Mouse (Mus musculus) MEL (cell line): ENCODE measurements around the gene Stag1. TPM values are rescaled to one million over a fixed set of nuclear protein-coding genes. Genes with fewer than 3 reads are reported as not detected.

Experiments used
- DNase-seq: peaks from one replicate; pipeline ENCODE4 v3.0.0; 2011; ENCODE audit warnings: low read depth, low spot score
- H3K27ac ChIP-seq: 2 replicates; pipeline ENCODE4 v1.5.1; 2012; ENCODE audit warnings: low read depth, mild to moderate bottlenecking, control low read depth, low read length, moderate library complexity; ENCODE audit not compliant: control insufficient read depth
- H3K27me3 ChIP-seq, 2 experiments: fragments of 150-350 bp in 1 of 2; sonication (generic) in 1 of 2; 2 replicates each; pipeline ENCODE4 v1.6.1; 2012; ENCODE audit warnings: low read length in 2 of 2, mild to moderate bottlenecking in 2 of 2, improper control_type of control experiment in 1 of 2, moderate library complexity in 1 of 2; ENCODE audit not compliant: insufficient read depth in 2 of 2, control insufficient read depth in 1 of 2
- H3K36me3 ChIP-seq, 2 experiments: 2 replicates each; pipeline ENCODE4 v1.6.1; 2012 to 2014; ENCODE audit warnings: low read length in 2 of 2, improper control_type of control experiment in 1 of 2, inconsistent platforms in 1 of 2, mild to moderate bottlenecking in 1 of 2; ENCODE audit not compliant: insufficient read depth in 2 of 2, control insufficient read depth in 1 of 2
- H3K4me1 ChIP-seq, 2 experiments: fragments of 150-350 bp in 1 of 2; sonication (generic) in 1 of 2; 2 replicates each; pipeline ENCODE4 v1.6.1; 2012; ENCODE audit warnings: low read length in 2 of 2, improper control_type of control experiment in 1 of 2, mild to moderate bottlenecking in 1 of 2; ENCODE audit not compliant: insufficient read depth in 2 of 2, control insufficient read depth in 1 of 2
- H3K4me3 ChIP-seq, 2 experiments: fragments of 150-350 bp in 1 of 2; sonication (generic) in 1 of 2; 2 replicates each; pipeline ENCODE4 v1.5.1; 2012; ENCODE audit warnings: low read depth in 2 of 2, low read length in 2 of 2, mild to moderate bottlenecking in 2 of 2, moderate library complexity in 2 of 2, control low read depth in 1 of 2, improper control_type of control experiment in 1 of 2; ENCODE audit not compliant: control insufficient read depth in 1 of 2, insufficient read depth in 1 of 2
- H3K79me2 ChIP-seq: 2 replicates; pipeline ENCODE4 v1.6.1; 2012; ENCODE audit warnings: mild to moderate bottlenecking, low read length, moderate library complexity; ENCODE audit not compliant: control insufficient read depth, poor library complexity, insufficient read depth
- H3K9ac ChIP-seq: 2 replicates; pipeline ENCODE4 v1.6.1; 2012; ENCODE audit warnings: low read depth, mild to moderate bottlenecking, control low read depth, low read length, moderate library complexity; ENCODE audit not compliant: control insufficient read depth, poor library complexity, severe bottlenecking
- H3K9me3 ChIP-seq: fragments of 150-350 bp; sonication (generic); replicated peaks from 2 replicates; pipeline ENCODE4 v1.6.1; 2012; ENCODE audit warnings: mild to moderate bottlenecking, low read length, improper control_type of control experiment, moderate library complexity; ENCODE audit not compliant: insufficient read depth
- CHD2 ChIP-seq: IDR thresholded peaks from 2 replicates; pipeline ENCODE4 v1.6.1; 2011; ENCODE audit warnings: low read length, improper control_type of control experiment
- E2F4 ChIP-seq: IDR thresholded peaks from 2 replicates; pipeline ENCODE4 v1.6.1; 2011; ENCODE audit warnings: low read depth, low read length, improper control_type of control experiment, borderline replicate concordance
- ELF1 ChIP-seq: IDR thresholded peaks from 2 replicates; pipeline ENCODE4 v1.6.1; 2014; ENCODE audit warnings: low read depth, mild to moderate bottlenecking, inconsistent platforms, low read length, improper control_type of control experiment, moderate library complexity
- EP300 ChIP-seq, 2 experiments: IDR thresholded peaks; 2 replicates each; pipeline ENCODE4 v1.6.1; 2011; ENCODE audit warnings: improper control_type of control experiment in 2 of 2, low read length in 2 of 2, low read depth in 1 of 2, mild to moderate bottlenecking in 1 of 2
- ETS1 ChIP-seq: IDR thresholded peaks from 2 replicates; pipeline ENCODE4 v1.6.1; 2012; ENCODE audit warnings: low read depth, mild to moderate bottlenecking, inconsistent platforms, low read length, improper control_type of control experiment, moderate library complexity
- GATA1 ChIP-seq: IDR thresholded peaks from 2 replicates; pipeline ENCODE4 v1.6.1; 2011; ENCODE audit warnings: low read depth, low read length, improper control_type of control experiment
- HCFC1 ChIP-seq: IDR thresholded peaks from 2 replicates; pipeline ENCODE4 v1.6.1; 2012; ENCODE audit warnings: low read depth, mild to moderate bottlenecking, inconsistent platforms, low read length, improper control_type of control experiment, moderate library complexity
- JUND ChIP-seq: IDR thresholded peaks from 2 replicates; pipeline ENCODE4 v1.6.1; 2011; ENCODE audit warnings: low read depth, mild to moderate bottlenecking, improper control_type of control experiment, low read length
- MAFK ChIP-seq: IDR thresholded peaks from 2 replicates; pipeline ENCODE4 v1.6.1; 2011; ENCODE audit warnings: low read depth, mild to moderate bottlenecking, low read length, improper control_type of control experiment, borderline replicate concordance
- MEF2A ChIP-seq: IDR thresholded peaks from 2 replicates; pipeline ENCODE4 v1.6.1; 2014; ENCODE audit warnings: low read depth, mild to moderate bottlenecking, inconsistent platforms, low read length, improper control_type of control experiment; ENCODE audit not compliant: poor library complexity, insufficient replicate concordance, severe bottlenecking; ENCODE audit errors: extremely low read depth
- NRF1 ChIP-seq: IDR thresholded peaks from 2 replicates; pipeline ENCODE4 v1.6.1; 2014; ENCODE audit warnings: low read depth, mild to moderate bottlenecking, inconsistent platforms, low read length, improper control_type of control experiment, moderate library complexity; ENCODE audit not compliant: poor library complexity, insufficient read depth, severe bottlenecking
- POLR2A ChIP-seq, 2 experiments: IDR thresholded peaks; 2 replicates each; pipeline ENCODE4 v1.6.1; 2011 to 2012; ENCODE audit warnings: low read length in 2 of 2, mild to moderate bottlenecking in 2 of 2, control low read depth in 1 of 2, improper control_type of control experiment in 1 of 2, low read depth in 1 of 2, moderate library complexity in 1 of 2; ENCODE audit not compliant: control insufficient read depth in 1 of 2, insufficient read depth in 1 of 2, poor library complexity in 1 of 2
- POLR2AphosphoS2 ChIP-seq: IDR thresholded peaks from 2 replicates; pipeline ENCODE4 v1.6.1; 2011; ENCODE audit warnings: low read length, improper control_type of control experiment
- POLR2AphosphoS5 ChIP-seq: IDR thresholded peaks from 2 replicates; pipeline ENCODE4 v1.6.1; 2012; ENCODE audit warnings: low read depth, borderline replicate concordance, mild to moderate bottlenecking, inconsistent platforms, low read length, moderate library complexity, mixed read lengths
- SIN3A ChIP-seq: IDR thresholded peaks from 2 replicates; pipeline ENCODE4 v1.6.1; 2012; ENCODE audit warnings: low read length, improper control_type of control experiment, inconsistent platforms
- SMC3 ChIP-seq: IDR thresholded peaks from 2 replicates; pipeline ENCODE4 v1.6.1; 2011; ENCODE audit warnings: low read depth, low read length, improper control_type of control experiment
- TAL1 ChIP-seq: IDR thresholded peaks from 2 replicates; pipeline ENCODE4 v1.6.1; 2012; ENCODE audit warnings: mild to moderate bottlenecking, inconsistent platforms, low read length, moderate library complexity, mixed read lengths
- TBP ChIP-seq: IDR thresholded peaks from 2 replicates; pipeline ENCODE4 v1.8.0; 2011; ENCODE audit warnings: low read depth, low read length, improper control_type of control experiment
- UBTF ChIP-seq: IDR thresholded peaks from 2 replicates; pipeline ENCODE4 v1.6.1; 2012; ENCODE audit warnings: low read depth, mild to moderate bottlenecking, inconsistent platforms, low read length, improper control_type of control experiment, moderate library complexity, borderline replicate concordance; ENCODE audit not compliant: insufficient read depth
- ZMIZ1 ChIP-seq: IDR thresholded peaks from 2 replicates; pipeline ENCODE4 v1.6.1; 2012; ENCODE audit warnings: low read depth, mild to moderate bottlenecking, inconsistent platforms, low read length, improper control_type of control experiment, moderate library complexity
- ZNF384 ChIP-seq: IDR thresholded peaks from 2 replicates; pipeline ENCODE4 v1.6.1; 2012; ENCODE audit warnings: low read depth, mild to moderate bottlenecking, inconsistent platforms, low read length, improper control_type of control experiment
- polyA plus RNA-seq, 2 experiments: library from polyadenylated mRNA; stranded (reverse) in 1 of 2; unstranded in 1 of 2; fragments of >175 nt in 1 of 2; fragments of >200 nt in 1 of 2; gene quantifications; 2 replicates each; pipeline versions ENCODE4 v1.2.1 to v1.2.4; 2012; ENCODE audit warnings: low replicate concordance in 2 of 2, low read depth in 1 of 2; ENCODE audit not compliant: insufficient read length in 2 of 2, insufficient read depth in 1 of 2, missing spikeins in 1 of 2
- total RNA-seq: library from RNA; depleted of rRNA; stranded (reverse); fragments of 300-350 nt; gene quantifications from 2 replicates; pipeline ENCODE4 v1.2.3, GENCODE M21; 2012

Gene Stag1
- total and polyA plus RNA-seq, 3 experiments: 30.1 to 41.7 TPM; not detected in 1

- Histone ChIP-seq H3K36me3 (peaks cover 0 to 22% of the 10 kb centered on the region in 2 experiments; a peak in 2 of 4 replicates), H3K27me3 (no peaks in the 10 kb centered on the region), H3K9me3 (no peaks in the 10 kb centered on the region), H3K4me1 (peaks cover 7 to 14% of the 10 kb centered on the region in 2 experiments), H3K79me2 (peaks cover 21% of the 10 kb centered on the region), H3K4me3 (no peak overlapping the region), H3K9ac (no peak overlapping the region), H3K27ac (no peak overlapping the region)
- TF ChIP-seq TBP (peak; percentile 92), SMC3 (no peak)
- DNase-seq: peak; percentile 43
Measured at GRCm38 (mm10) chr9:100731839-100732238, 134.2 kb downstream of the Stag1 start.

GRCm38 (mm10) chr9:100733907-100734440 is 136.4 kb downstream of the Stag1 start:
- peaks cover 11% of the 10 kb centered on the region for H3K79me2 ChIP-seq
- H3K9me3 ChIP-seq: no peaks in the 10 kb centered on the region
- H3K27ac ChIP-seq: no peak overlapping the region
- no peak overlapping the region for H3K4me3 ChIP-seq
- H3K9ac ChIP-seq: no peak overlapping the region
- peaks cover 7 to 14% of the 10 kb centered on the region in 2 experiments for H3K4me1 ChIP-seq
- TF ChIP-seq TAL1 (no peak), ZNF384 (peak; percentile 37; the same call in 1 of the 2 replicates), POLR2A (IDR thresholded peaks at IDR 0.05; ENCODE audit: control insufficient read depth in 1 of 2, insufficient read depth in 1 of 2, low read depth in 1 of 2, low read length in 2 of 2, poor library complexity in 1 of 2) (no peak), EP300 (IDR thresholded peaks at IDR 0.05; ENCODE audit: low read depth in 1 of 2, low read length in 2 of 2) (0 out of 4 replicates have a peak, but pooled peaks of 1 of the 2 experiments have one; percentile 11)
- H3K36me3 ChIP-seq: peaks cover 0 to 21% of the 10 kb centered on the region in 2 experiments; a peak in 3 of 4 replicates
- DNase-seq: peak; percentile 44
- no peaks in the 10 kb centered on the region for H3K27me3 ChIP-seq

- H3K27ac ChIP-seq: peak overlapping the region; percentile 7; the same call in 1 of the 2 replicates
- H3K27me3 ChIP-seq: no peaks in the 10 kb centered on the region
- peak; percentile 68 for DNase-seq
- peaks cover 0 to 20% of the 10 kb centered on the region in 2 experiments; a peak in 3 of 4 replicates for H3K36me3 ChIP-seq
- peaks cover 9% of the 10 kb centered on the region for H3K79me2 ChIP-seq
- peaks cover 7 to 14% of the 10 kb centered on the region in 2 experiments for H3K4me1 ChIP-seq
- H3K9me3 ChIP-seq: no peaks in the 10 kb centered on the region
- TF ChIP-seq ZMIZ1: no peak
- no peak for TF ChIP-seq NRF1
- peak; percentile 57 for TF ChIP-seq ETS1
- TF ChIP-seq JUND: no peak
- peak; percentile 40 to 56 for TF ChIP-seq EP300 (IDR thresholded peaks at IDR 0.05; ENCODE audit: low read depth in 1 of 2, low read length in 2 of 2)
- TF ChIP-seq GATA1: peak; percentile 74
- no peak for TF ChIP-seq HCFC1
- TF ChIP-seq MEF2A: no peak
- TF ChIP-seq ELF1: no peak
- TF ChIP-seq POLR2AphosphoS5: no peak
- TF ChIP-seq TAL1: peak; percentile 84
- no peak for TF ChIP-seq SIN3A
- no peak for TF ChIP-seq UBTF
- no peak for TF ChIP-seq E2F4
- TF ChIP-seq CHD2: peak; percentile 41
- TF ChIP-seq POLR2AphosphoS2: no peak
- no peak for TF ChIP-seq TBP
- TF ChIP-seq MAFK: no peak
- H3K9ac ChIP-seq: no peak overlapping the region
- no peak overlapping the region for H3K4me3 ChIP-seq
Measured at GRCm38 (mm10) chr9:100735993-100736645, 138.5 kb downstream of the Stag1 start.
